Mouse (Mus musculus) stomach, postnatal 0 days (tissue): ENCODE results near the gene Sh3kbp1.

Experiments used
- CTCF ChIP-seq: IDR thresholded peaks from 2 replicates; pipeline ENCODE4 v1.5.1; 2016; ENCODE audit warnings: antibody characterized with exemption, low read depth, mild to moderate bottlenecking, moderate library complexity
- EP300 ChIP-seq: optimal IDR thresholded peaks from 2 replicates; pipeline ENCODE3; 2016; ENCODE audit warnings: antibody characterized with exemption

DNA sequence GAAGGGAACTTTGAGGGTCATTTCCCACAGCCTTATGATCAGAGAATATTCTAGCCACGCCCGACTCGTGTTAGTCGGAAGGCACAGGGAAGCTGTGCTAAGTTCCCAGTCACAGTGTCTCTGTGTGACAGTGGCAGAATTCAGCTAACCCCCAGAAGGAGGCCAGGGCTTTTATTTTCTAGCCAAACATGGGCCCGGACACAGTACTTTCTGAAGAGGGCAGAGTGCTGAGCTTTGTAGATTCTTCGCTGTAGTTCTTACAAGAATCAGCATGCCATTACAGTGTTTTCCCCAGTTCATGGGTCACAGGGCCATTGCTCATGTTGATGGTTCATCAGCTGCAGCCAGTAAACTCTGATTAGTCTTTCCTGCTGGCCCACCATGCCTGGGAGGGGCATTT lies 23.7 kb downstream of the Sh3kbp1 start:
- TF ChIP-seq CTCF (no peak), EP300 (no peak)
